Mouse (Mus musculus) small intestine, adult 2 months (tissue): ENCODE measurements around the gene Fgf12. TPM values are rescaled to one million over a fixed set of nuclear protein-coding genes. Genes with fewer than 3 reads are reported as not detected.

Experiments
- H3K27ac ChIP-seq: fragments of 200-500 bp; 2 replicates; pipeline ENCODE4 v1.5.1; 2012; ENCODE audit warnings: low read depth, low read length, control low read depth, inconsistent platforms; ENCODE audit not compliant: insufficient read depth
- H3K27me3 ChIP-seq: fragments of 200-500 bp; 2 replicates; pipeline ENCODE4 v1.6.1; 2012; ENCODE audit warnings: mild to moderate bottlenecking, moderate library complexity, low read length, inconsistent platforms; ENCODE audit not compliant: control insufficient read depth, insufficient read depth
- H3K36me3 ChIP-seq: fragments of 200-500 bp; 2 replicates; pipeline ENCODE4 v1.6.1; 2012; ENCODE audit warnings: mild to moderate bottlenecking, low read length, control low read depth, inconsistent platforms; ENCODE audit not compliant: control insufficient read depth, insufficient read depth
- H3K4me1 ChIP-seq: fragments of 200-500 bp; 2 replicates; pipeline ENCODE4 v1.6.1; 2012; ENCODE audit warnings: low read length, inconsistent platforms, mixed read lengths; ENCODE audit not compliant: control insufficient read depth, insufficient read depth, insufficient read length
- H3K4me3 ChIP-seq: fragments of 200-500 bp; 2 replicates; pipeline ENCODE4 v1.5.1; 2012; ENCODE audit warnings: low read depth, mild to moderate bottlenecking, control low read depth, inconsistent platforms, low read length, moderate library complexity
- CTCF ChIP-seq: fragments of 200-500 bp; IDR thresholded peaks from 2 replicates; pipeline ENCODE4 v1.5.1; 2012; ENCODE audit warnings: low read depth, mild to moderate bottlenecking, control low read depth, inconsistent platforms, low read length, moderate library complexity, mixed read lengths; ENCODE audit not compliant: insufficient replicate concordance, insufficient read length; ENCODE audit errors: extremely low read depth
- POLR2A ChIP-seq: fragments of 200-500 bp; IDR thresholded peaks from 2 replicates; pipeline ENCODE4 v1.6.1; 2012; ENCODE audit warnings: low read depth, mild to moderate bottlenecking, control low read depth, inconsistent platforms, low read length, moderate library complexity
- WGBS: fragments of 180-500 bp; shearing (Covaris S2); methylation state at CpG from one replicate; pipeline ENCODE4 v1.1.7; 2018; 5-methylcytosine and 5-hydroxymethylcytosine counted together
- polyA plus RNA-seq: library from polyadenylated mRNA; depleted of rRNA; stranded (reverse); fragments of >200 nt; gene quantifications from 2 replicates; pipeline ENCODE4 v1.2.3, GENCODE M21; 2012

The Fgf12 gene
- polyA plus RNA-seq, 1 experiment = 0.24 TPM

DNA sequence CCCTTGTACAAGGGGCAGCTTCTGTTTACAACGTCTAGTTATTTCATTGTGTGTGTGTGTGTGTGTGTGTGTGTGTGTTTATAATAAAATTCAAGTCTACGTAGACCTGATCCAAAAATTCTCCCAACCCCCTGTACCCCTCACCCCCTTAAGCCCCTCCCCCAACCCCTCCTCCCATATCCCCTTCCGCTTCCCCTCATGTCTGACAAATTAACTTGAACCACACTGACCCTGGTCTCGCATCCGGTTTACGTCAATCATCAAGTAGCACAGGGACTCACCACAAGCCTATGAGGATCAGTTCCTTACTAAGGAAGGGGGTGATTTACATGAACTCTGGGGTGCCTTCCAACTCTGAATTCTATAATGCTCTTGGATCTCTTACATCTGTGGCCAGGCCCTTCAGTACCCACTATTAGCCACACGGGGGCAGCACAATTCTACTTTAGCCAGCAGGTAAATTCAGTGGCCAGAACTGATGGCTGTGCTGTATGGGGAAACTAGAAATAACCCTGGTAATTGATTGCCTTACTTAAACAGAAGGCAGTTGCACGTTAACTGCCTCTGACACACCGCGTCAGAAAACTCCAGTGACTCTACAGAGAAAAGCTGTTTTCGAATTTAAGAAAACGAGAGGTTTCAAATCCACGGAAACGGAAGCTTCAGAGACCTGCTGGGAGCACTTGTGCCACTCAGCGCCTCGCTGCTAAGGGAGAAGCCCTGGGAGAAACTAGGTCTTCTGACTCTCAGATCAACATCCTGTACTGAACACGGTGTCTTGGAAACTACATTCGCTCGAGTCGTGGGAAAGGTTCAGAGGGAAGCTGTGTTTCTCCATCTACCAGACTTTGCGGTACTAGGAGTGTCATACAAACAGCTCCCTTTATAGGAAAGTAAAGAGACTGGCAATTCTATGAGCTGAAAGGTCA is 235.0 kb downstream of the Fgf12 start:
- Histone ChIP-seq H3K36me3 (no peaks in the 10 kb centered on the region), H3K4me1 (no peaks in the 10 kb centered on the region), H3K27ac (no peak overlapping the region), H3K4me3 (no peak overlapping the region), H3K27me3 (no peaks in the 10 kb centered on the region)
- TF ChIP-seq POLR2A (no peak), CTCF (peak; percentile 44; the same call in 1 of the 2 replicates)
- WGBS = 30% methylated on average over 21 of the region's 21 CpGs

DNA sequence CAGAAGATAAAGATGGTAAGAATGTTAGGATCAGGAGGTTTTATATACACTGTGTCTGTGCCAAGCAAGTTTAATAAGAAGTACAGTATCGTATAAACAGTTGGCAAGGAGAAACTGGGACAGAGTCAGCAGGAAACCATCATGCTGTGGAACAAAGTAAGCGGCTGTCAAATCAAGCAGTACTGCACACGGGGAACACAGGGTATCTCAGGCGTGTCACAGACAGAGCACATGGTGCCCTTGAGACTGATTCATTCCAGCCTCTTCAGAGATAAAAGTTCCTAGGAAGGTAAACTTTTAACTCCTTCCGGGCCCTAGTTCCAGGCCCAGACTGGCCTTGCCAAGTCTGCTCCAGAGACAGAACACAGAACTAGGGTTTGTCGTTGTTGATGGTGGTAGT is 240.4 kb downstream of the Fgf12 start:
- Histone ChIP-seq H3K4me3 (no peak overlapping the region), H3K4me1 (no peaks in the 10 kb centered on the region), H3K36me3 (no peaks in the 10 kb centered on the region), H3K27ac (no peak overlapping the region), H3K27me3 (no peaks in the 10 kb centered on the region)
- 38% methylated on average over 6 of the region's 6 CpGs for WGBS
- TF ChIP-seq POLR2A (no peak), CTCF (no peak)

DNA sequence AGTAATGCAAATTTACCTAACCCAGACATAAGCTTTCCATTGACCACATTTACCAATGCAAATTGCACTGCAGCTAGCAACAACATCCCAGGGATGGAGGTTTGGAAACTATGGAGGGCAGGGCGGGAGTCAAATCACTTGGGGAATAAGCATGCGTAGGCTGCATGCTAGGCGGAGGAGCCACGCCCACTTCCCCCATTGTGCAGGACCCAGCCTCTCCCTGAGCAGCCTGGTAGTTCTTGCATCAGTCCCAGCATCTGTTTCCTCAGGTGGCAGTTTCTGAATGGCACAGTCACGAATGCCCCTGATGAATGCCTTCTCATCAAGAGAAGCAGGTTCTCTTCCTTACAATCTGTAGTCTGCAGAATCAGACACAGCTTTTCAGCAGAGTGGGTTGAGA is 241.5 kb downstream of the Fgf12 start:
- H3K36me3 ChIP-seq = no peaks in the 10 kb centered on the region
- whole genome bisulfite sequencing = 31% methylated on average over 5 of the region's 5 CpGs
- no peaks in the 10 kb centered on the region for H3K27me3 ChIP-seq
- no peaks in the 10 kb centered on the region for H3K4me1 ChIP-seq
- no peak overlapping the region for H3K4me3 ChIP-seq
- TF ChIP-seq CTCF = no peak
- TF ChIP-seq POLR2A = no peak
- no peak overlapping the region for H3K27ac ChIP-seq

- Histone ChIP-seq H3K4me3 (no peak overlapping the region), H3K27me3 (no peaks in the 10 kb centered on the region), H3K36me3 (no peaks in the 10 kb centered on the region), H3K27ac (no peak overlapping the region), H3K4me1 (no peaks in the 10 kb centered on the region)
- TF ChIP-seq POLR2A (no peak), CTCF (no peak)
- WGBS = 84% methylated on average over 12 of the region's 12 CpGs
Observed at GRCm38 (mm10) chr16:28497971-28498607, 254.8 kb downstream of the Fgf12 start.

DNA sequence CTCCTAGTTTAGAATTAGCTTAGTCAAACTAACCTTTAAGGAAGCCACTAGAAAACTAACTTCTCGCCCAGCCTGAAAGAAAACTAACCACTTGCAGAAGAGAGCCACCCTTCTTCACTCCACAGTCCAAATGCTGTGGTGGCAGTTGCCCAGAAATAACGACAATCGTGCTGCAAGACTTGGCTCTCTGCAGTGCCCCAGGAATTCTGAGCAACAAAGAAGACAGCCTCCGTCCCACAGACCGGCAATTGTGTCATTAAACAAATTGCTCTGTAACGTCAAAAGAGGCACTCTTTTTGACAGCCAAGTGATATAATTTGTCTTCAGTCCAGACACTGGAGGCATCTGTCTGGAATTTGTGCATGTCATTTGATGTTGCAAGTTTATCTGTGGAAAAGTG is 261.2 kb downstream of the Fgf12 start:
- TF ChIP-seq CTCF (no peak), POLR2A (no peak)
- WGBS = 45% methylated on average over 6 of the region's 6 CpGs

DNA sequence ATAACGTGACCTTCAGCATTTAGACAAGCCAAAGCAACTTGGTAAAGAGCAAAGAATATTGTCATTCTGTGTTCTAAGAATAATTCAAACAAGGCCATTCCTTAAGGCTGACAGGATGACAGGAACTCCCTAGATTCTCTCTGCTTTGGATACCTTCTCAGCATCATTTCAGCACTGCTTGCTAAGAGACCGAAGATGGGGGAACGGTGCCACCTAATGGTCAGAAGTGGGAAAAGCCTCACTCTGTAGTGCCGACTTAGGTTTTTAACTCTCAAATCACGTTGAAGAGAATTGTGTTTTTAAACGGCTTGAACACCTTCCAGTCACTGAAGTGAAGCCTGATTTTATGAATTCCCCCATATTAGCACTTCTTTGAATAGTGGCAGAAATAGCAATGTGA is 262.4 kb downstream of the Fgf12 start:
- Histone ChIP-seq H3K27me3 (no peaks in the 10 kb centered on the region), H3K4me1 (no peaks in the 10 kb centered on the region), H3K27ac (no peak overlapping the region), H3K4me3 (no peak overlapping the region), H3K36me3 (no peaks in the 10 kb centered on the region)
- no peak for TF ChIP-seq CTCF
- TF ChIP-seq POLR2A = no peak
- 9% methylated on average over 6 of the region's 6 CpGs for WGBS

More for the DNA sequence above, 261.2 kb downstream of the Fgf12 start:
- H3K4me3 ChIP-seq = no peak overlapping the region
- no peaks in the 10 kb centered on the region for H3K27me3 ChIP-seq
- H3K27ac ChIP-seq = no peak overlapping the region
- H3K4me1 ChIP-seq = no peaks in the 10 kb centered on the region
- H3K36me3 ChIP-seq = no peaks in the 10 kb centered on the region

- no peak for TF ChIP-seq POLR2A
- TF ChIP-seq CTCF = no peak
- Histone ChIP-seq H3K36me3 (no peaks in the 10 kb centered on the region), H3K4me1 (no peaks in the 10 kb centered on the region), H3K27ac (no peak overlapping the region), H3K4me3 (no peak overlapping the region), H3K27me3 (no peaks in the 10 kb centered on the region)
- 75% methylated on average over 3 of the region's 3 CpGs for WGBS
Observed at GRCm38 (mm10) chr16:28484920-28485319, 267.9 kb downstream of the Fgf12 start.
